Mouse (Mus musculus): ENCODE results near the gene Gm37240.

Gm37240 gene

DNA sequence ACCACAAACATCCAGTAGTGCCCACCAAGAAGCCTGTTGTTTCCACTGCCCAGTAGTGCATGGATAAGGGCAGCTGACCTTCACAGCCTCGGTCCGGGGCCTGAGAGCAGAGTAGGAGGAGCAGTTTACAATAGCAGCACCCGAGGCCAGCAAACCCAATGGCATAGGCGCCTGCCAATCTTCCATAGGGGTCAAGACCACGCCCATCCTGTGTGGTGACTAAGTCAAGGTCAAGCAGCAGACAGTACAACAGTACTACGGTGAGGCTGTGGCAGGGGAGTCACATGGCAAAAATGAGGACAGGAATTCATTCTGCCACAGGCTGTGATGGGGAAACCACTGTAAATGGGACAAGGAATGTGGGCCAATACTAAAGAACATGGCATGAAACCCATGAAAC lies 417.6 kb downstream of the Gm37240 start:
- DNase-seq, result no peak

DNA sequence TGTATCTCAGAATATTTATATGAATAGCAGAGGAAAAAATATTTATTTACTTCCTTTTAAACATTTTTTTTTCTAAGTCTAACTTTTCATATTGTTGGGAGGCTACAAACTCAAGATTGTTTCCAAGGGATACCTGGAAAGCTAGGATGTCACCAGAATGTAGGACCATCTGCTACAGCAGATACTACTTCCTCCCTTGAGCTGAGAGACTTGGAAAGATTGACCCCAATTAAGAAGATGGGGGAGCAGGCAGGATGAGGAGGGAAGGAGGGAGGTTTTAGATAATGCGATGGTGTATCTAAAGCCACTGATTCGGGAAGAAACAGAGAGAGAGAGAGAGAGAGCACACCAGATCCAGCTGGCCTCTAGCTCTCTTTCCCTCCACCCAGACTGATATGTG lies 418.3 kb downstream of the Gm37240 start:
- no peak for DNase-seq

- peak; percentile 44 for DNase-seq
Observed at GRCm38 (mm10) chr3:85465283-85466025, 421.9 kb downstream of the Gm37240 start.

DNA sequence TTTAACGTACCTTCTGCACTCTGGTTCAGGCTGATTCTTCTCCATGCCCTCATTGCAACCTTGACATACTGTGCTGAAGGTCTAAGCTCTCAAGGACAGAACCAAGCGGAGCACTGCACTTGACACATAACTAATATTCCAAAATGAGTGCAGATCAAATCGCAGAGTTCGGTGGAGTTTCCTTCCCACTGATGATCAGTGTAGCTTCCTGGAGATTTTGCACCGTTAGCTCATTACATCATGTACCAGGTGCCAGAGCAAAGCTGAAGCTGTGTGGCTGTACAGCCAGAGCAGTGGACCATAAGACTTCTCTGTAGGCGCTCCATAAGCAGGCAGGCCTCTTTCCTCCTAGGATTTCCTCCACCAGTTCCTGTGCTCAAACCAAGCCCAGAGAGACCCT lies 427.3 kb downstream of the Gm37240 start:
- no peak for DNase-seq

GRCm38 (mm10) chr3:85456983-85457382 lies 430.3 kb downstream of the Gm37240 start:
- no peak for DNase-seq

DNA sequence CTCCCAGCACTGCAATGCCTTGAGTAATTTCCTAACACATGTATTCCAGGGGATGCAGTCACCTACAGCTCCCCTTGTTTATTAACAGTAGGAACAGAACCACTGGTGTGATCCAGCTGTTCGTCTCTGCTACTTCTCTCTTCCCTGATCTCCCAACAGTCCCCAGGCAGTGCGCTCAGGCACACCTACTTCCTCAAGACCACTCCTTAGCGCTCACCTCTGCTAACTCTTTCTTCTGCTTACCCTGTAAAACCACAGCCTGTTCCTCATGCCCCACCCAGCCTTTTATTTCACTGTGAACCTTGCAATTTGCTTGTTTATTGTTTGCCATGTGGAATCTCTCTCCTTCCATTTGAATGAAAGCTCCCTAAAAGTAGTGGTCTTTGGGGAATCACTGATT lies 431.9 kb downstream of the Gm37240 start:
- no peak for DNase-seq

DNA sequence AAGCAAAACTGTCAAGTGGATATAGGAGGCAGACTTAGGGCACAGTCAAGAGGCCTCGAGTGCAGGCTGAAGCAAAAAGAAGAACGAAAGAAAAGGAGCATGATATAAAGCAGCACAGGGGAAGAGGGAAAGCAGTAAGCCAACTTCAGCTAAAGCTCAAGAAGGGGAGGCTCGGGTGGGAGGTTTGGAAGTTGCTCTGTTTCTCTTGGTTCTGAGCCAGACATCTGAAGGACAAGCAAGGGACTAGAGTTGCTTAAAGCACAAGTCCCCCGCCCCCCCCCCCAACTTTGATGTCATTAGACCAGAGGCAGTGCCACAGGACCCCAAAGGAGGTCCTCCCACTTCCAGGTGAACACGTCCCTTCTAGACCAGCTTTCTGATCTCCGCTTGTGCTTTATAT lies 433.3 kb downstream of the Gm37240 start:
- no peak for DNase-seq

- no peak for DNase-seq
Observed at GRCm38 (mm10) chr3:85449461-85449860, 437.9 kb downstream of the Gm37240 start.

GRCm38 (mm10) chr3:85442781-85443180 lies 444.5 kb downstream of the Gm37240 start:
- DNase-seq, result no peak

DNA sequence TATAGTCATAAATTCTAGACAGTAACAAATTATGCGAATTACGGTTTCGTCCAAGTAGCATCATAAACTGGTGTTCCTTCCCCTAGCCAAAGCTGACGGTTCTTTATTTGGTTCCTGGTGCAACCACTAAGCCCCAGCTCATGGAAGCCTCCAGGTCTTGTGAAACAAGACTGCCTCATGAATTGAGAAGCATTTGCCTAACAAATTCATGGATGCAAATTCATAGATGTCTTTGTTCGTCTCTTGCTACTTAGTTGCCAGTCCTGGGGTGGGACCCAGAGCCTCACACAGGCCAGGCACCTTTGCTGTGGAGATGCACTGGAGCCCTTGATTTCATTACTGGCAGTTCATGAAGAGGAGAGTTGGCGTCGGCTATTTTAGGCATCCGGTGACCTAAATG lies 445.1 kb downstream of the Gm37240 start:
- DNase-seq, result no peak

DNA sequence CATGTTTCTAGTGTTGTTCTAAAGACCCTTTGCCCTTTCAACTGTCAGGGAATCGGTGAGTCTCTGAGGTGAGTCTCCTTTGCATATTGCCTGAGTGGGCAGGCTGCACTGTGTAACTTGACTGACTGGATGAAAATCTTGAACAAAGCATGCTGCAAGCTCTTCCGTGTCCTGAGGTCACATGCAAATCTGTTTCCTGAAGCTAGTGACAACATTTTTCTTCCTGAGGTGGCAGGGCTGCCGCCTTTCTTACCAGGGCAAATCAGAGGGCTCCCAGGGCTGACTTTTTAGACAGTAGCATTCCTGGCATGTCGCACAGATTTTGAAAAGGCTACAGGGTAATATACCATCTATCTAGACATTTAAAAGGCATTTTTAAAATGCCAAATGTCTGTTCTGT lies 451.9 kb downstream of the Gm37240 start:
- DNase-seq, result no peak

DNA sequence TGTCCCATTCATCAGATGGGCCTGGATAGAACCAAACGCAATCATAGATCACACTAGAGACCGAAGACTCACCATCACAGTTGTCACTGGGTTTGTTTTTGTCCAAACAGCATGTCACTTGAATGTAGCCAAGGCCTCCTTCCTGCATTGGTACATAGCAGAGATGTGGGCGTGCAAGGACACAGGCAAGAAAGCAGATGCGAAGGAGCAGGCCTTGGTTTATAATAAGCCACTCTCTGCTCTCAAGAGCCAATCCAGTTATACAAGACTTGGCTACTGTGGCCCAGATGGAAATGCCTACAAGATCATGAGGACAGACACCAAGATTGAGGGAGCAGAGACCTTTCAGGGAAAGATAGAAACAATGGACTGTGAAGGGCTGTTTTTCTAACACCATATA lies 456.1 kb downstream of the Gm37240 start:
- no peak for DNase-seq

DNA sequence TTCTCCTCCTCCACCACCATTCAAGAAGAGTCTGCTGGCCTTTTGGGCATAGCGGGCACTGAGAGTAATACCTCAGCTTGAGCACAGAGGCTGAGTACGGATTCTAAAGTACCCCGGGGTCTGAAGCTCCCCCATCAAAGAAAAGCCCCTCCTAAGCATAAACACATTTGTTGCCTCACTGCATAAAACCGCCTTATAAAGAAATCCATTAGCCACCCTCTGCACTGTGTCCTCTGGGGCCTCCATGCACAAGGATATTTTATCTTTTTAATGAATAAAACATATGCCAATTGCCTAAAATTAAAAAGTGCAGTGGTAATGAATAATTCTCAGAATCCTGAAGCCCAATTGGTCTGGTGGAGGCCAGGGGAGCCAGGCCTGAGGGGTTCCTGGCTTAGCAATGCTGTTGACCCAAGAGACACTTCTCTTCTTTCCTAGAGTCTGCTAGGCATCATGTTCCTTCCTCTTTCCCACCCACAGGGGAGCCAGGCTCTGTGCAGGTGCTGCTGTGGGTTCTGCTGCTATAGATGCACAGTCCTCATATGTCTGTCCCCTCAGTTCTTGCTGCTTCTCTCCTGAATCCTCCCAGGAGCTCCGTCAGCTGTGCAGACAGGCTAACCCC lies 463.8 kb downstream of the Gm37240 start:
- DNase-seq, result no peak

DNA sequence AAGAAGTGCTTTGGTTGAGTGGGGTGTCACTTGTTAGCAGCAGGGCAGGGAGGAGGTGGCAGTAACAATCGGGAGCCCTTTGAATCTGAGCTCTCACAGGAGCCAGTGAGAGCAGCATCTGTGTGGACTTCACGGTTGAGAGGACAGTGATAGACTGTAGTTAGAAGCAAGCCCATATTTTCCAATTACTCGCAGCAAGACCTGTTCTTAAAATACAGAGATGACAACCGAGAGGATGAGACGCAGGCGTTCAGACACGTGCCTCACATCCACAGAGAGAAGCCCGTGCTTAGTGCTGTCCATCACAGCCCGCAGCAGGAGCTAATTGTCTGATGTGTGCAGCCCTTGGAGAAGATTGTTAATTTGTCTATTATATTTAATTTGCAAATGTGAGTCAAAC lies 465.9 kb downstream of the Gm37240 start:
- no peak for DNase-seq

- no peak for DNase-seq
Observed at GRCm38 (mm10) chr3:85417663-85418062, 469.7 kb downstream of the Gm37240 start.

GRCm38 (mm10) chr3:85398841-85399240 lies 488.5 kb downstream of the Gm37240 start:
- DNase-seq, result no peak

DNA sequence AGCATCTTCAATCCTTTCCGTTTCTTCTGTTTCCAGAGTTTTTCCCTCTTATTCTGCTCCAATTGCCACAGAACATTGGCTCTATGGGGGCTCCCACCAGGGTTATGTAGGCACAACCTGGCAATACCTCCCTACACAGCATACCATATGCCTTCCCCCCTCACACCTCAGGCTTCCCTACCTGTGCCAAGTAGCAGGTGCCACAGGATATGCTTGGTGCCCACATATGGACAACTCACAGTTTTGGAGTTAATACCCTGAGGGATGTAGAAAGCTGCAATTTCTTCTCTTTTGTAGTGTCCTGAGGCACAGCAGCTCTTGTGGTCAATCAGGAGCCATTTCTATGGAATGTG lies 488.9 kb downstream of the Gm37240 start:
- no peak for DNase-seq

GRCm38 (mm10) chr3:85397816-85398482 lies 489.4 kb downstream of the Gm37240 start:
- no peak for DNase-seq

GRCm38 (mm10) chr3:85393395-85393794 lies 493.9 kb downstream of the Gm37240 start:
- no peak for DNase-seq

- no peak for DNase-seq
Observed at GRCm38 (mm10) chr3:85391756-85392155, 495.6 kb downstream of the Gm37240 start.

GRCm38 (mm10) chr3:85391111-85391510 lies 496.2 kb downstream of the Gm37240 start:
- no peak for DNase-seq

- no peak for DNase-seq
Observed at GRCm38 (mm10) chr3:85385371-85385770, 501.9 kb downstream of the Gm37240 start.

DNA sequence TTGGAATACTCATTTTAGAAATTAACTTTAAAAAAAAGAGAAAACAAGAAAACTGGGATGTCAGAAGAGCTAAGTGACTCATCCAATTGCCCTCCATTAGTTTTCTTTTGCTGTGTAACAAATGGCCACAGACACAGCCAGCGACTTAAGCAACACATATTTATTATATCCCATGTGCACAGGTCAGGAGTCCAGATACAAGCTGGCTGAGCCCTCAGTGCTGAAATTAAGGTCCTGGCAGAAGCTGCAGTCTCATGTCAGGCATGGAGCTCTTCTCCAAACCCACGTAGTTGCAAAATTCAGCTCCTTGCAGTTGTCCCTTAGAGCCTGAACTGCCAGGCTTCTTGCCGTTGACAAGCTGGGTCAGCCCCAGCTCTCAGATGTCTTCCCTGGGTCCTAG lies 504.0 kb downstream of the Gm37240 start:
- no peak for DNase-seq

- no peak for DNase-seq
Observed at GRCm38 (mm10) chr3:85378703-85379395, 508.5 kb downstream of the Gm37240 start.
